Mouse (Mus musculus) CD4-positive helper T cell, adult 2 months (primary cell): Measurements from ENCODE around the gene Rnase4.

Experiments used
- DNase-seq: peaks from one replicate; pipeline ENCODE4 v3.0.0-alpha.2; 2012; ENCODE audit warnings: low read depth, missing footprints, low spot score

Gene Rnase4

DNA sequence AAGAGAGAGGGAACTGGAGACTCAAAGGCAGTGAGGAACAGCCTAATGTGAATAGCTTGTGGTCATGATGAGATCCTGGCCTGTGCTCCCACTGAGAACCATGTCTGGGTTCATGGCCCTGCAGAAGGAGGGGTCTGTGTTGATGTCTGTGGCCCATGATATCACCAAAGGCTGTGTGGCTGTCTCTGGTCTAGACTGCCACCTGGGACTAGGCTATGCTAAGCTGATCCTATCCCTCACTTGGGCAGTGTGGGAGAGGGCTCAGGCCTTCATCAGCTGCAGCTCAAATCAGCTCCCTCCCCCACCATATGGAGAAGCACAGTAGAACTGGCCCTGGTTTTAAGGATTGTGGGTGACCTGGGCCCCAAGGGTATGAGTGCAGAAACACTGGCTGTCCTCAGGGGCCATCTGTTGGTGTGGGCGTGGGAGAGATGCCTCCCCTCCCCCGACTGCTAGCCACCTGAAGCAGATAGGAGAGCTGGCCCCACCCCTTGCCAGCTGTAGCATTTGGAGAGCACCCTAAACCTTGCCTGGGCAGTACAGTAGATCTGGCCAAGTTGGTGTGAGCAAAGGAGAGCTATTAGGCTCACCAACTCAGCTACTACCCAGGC, 36.9 kb downstream of the Rnase4 start:
- no peak for DNase-seq

DNA sequence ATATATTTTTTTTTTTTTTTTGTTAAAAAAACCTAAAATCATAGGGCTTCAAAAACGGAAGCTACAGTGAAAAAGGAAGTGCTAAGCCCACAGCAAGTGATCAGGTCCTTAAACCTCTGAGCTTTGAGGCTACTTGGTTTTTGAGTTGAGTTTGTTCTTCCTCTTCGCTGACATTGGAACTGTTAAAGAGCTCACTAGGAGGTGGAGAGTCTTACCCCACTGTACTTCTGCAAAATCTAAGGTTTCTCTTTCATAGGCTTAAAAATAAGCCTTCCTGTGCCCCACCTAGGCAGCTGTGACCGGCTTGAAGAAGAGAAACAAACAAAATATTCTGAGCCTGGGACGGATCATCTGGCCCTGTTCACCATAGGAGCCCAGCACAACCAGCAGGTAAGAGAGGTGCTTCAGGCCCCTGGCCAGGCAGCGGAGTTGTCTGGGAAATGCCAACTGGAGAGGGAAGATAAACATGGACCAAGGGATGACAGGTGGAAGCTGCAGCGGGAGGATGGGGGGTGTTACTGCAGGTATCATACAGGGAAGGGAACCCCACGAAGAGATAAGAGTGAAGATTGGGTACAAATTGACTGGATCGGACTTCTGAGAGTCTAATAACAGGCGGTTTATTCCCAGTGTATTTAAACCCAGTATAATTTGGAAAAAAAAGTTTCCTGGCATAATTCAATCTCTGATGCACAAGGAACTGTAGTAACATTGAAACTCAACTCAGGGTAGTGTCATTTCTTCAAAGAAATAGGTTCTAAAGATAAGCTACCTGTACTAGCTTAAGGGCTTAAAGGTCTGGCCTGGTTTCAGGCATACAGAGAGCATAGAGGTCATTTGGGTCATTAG, 38.1 kb downstream of the Rnase4 start:
- no peak for DNase-seq

DNA sequence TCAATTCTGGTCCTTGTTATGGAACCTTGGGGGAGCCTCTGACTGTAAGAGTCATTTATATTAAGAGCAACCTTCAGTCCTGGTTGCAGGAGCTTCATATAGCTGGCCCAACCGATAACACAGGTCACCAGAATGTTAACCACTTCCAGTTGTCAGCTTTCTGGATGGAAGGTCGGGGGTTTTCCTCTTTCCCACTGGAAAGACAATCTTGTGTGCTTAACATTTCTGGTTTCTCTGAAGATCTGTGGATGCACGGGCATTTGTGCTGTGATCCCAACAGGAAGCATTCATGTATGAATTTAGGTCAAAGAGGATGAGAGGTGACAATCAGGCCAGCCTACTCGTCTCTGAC, 38.7 kb downstream of the Rnase4 start:
- no peak for DNase-seq

DNA sequence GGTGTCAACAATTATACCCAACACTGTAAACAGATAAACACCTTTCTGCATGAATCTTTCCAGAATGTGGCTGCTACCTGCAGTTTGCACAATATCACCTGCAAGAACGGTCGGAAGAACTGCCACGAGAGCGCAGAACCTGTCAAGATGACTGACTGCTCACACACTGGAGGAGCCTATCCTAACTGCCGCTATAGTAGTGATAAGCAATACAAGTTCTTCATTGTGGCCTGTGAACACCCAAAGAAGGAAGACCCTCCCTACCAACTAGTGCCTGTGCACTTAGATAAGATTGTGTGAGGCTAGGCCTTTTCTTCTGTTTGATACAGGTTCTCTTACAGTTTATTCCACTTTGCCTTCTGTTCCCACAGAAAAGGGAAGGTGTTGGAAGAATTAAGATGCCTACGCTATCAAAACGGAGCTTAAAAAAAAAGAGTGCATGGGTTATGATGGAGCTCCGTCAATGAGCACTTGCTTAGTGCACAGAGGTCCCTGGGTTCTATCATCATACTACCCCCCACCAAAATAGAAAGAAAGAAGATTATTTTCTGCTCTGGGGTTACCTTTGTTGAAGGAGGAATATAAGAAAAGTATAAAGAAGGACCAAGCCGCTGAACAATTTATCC, 39.6 kb downstream of the Rnase4 start:
- no peak for DNase-seq

DNA sequence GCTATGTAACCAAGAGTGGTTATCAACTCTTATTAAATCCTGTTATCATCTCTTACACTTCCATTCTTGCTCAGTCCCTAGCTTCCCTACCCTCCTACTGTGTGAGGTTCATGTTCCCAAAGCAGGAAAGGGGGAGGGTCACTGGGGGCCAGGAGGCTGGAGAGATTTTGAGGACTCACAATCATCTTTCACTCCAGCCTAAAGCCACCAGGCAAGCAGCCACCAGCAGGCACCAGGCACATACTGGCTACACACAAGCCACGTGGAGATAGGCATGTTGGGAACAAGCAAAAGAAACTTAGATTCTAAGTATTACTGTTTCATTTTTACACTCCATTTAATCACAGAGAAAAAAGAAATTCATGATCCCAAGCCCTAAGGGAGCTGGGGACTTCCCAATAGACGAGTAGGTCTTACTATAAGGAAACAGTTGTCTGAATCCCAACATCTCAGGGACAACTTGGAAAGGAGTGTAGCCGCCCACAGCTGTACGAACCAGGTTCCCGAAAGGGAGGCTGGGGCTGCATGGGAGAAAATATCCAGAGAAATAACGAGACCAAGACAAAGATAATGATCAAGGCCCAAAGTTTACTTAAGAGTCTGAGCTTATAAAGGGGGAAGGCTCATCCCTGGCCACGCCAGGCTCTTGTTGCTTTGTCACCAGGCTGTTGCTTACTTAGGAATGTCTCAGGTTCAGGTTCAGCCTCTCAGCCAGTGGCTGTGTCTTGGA, 40.4 kb downstream of the Rnase4 start:
- DNase-seq: no peak

DNA sequence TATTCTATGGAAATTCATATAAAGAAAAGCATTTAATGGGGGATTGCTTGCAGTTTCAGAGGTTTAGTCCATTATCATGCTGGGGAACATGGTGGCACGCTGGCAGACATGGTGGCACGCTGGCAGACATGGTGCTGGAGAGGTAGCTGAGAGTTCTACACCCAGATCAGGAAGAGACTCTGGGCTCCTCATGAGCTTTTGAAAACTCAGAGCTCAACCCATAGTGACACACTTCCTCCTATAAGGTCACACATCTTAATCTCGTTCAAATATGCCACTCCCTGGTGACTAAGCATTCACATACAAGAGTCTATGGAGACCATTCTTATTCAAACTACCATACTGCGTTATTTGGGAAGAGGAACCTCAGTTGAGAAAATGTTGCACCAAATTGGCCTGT, 41.5 kb downstream of the Rnase4 start:
- no peak for DNase-seq

DNA sequence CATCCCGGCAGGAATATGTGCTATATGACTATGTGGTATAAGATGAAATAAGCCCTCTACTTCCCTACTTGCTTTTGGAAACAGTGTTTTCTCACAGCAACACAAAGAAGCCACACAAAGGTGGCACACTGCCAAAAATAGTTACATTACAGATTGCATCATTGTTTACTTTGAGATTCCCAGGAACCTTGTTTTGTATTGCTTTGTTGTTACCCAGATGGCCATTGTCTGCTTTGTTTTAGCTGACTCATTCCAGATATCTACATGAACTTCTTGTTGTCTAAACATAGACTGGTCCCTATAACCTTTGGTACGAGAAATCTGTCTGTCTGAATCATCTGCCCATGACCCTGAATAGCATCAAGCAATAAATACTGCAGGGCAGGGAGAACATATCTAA, 49.5 kb downstream of the Rnase4 start:
- DNase-seq: no peak

DNA sequence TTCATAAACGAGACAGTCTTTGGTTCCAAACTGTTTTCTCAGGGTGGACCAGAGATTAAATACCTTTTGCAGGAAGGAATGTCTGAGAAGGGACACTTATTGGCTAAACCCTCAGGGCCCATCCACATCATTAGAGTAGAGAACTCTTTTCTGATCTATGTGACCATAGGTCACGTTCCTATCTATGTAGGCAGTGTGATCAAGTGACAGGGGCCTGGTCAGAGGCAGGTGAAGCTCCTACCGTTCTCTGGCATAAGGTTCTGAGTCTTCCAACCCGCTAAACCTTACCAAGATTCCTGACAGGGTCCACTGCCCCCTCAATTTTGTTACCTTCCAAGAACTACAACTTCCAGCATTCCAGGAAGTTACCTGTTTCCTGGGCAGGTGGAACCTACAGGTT, 51.2 kb downstream of the Rnase4 start:
- no peak for DNase-seq

DNA sequence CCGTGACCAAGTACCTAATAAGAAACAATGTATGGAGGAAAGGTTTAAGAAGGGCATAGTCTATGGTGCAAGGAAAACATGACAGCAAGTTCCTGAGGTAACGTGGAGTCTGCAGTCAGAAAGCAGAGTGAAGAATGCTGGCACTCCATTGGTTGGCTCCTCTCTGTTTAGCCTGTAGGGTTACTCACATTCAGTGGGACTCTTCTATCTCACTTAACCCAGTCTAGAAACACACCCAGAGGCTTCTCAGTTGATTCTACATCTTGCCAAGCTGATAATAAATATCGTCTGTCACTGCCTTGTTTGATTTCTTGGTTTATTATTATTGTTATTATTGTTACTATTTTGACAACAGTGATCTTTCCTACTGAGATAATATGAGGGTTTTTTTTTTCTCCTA, 51.7 kb downstream of the Rnase4 start:
- no peak for DNase-seq

DNA sequence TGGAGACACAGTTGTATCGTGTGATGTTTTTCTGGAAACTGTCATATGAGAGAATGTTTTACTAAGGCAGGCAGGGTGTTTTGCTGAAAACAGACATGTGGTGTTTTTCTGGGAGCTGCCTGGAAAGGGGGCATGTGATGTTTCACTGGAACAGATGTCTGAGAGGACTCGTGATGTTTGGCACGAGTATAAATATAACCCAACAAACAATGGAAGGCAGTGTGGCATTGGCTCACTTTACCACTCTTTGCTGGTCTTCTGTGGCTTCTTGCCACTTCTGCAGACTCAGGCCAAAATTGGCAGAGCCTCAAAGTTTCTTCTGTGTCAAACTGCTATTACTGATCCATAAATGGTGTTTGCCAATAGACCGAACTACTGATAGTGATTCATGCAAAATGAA, 52.4 kb downstream of the Rnase4 start:
- DNase-seq: no peak

DNA sequence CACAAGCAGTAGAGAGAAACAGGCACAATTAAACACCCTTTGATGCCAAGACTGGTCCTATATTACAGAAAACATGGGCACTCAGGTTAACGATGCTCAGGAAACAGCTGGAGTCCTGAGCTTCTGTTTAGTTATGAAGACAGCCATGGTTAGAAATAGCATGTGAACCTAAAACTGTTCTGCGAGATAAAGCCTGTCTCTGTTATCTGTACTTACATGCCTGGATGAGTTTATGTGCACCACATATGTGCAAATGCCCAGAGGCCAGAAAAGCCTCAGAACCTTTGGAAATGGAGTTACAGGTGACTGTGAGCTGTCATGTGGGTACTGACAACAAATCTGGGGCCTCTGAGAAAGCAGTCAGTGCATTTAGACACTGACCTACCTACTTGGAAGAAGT, 53.1 kb downstream of the Rnase4 start:
- no peak for DNase-seq

DNA sequence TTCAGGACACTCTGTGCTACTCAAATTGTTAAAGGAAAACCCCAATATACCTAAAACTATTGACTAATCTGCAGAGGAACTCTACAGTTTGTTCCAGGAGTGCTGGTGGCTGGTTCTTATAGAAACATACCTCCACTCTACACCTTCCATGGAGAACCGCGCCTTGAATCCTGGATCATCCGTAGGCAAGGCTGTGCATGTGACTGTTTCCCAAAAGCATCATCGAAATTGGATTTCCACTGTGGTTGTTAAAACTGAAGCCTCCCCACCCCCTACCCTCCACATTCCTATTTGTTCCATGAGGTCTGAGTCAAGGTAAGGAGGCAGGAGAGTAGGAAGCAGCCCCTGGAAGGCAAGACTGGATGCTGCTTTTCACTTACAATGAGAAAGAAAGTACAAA, 53.6 kb downstream of the Rnase4 start:
- DNase-seq: no peak

DNA sequence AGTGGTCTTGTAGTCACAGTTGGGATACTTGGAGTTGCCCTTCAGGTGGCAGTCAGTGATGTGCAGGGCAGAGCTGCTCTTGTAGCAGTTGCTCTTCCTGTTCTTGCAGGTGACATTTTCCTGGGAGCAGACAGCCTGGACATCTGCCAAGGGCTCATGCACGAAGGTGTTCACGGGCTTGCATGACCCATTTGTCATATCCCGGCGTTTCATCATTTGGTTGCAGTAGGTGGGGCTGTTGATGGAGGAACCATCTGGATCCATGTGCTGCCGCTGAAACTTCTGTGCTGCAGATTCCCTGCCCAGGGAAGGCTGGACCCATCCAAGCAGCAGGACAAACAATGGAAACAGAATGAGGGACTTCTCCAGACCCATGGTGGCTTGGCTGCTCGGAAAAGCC, 54.6 kb downstream of the Rnase4 start:
- no peak for DNase-seq

DNA sequence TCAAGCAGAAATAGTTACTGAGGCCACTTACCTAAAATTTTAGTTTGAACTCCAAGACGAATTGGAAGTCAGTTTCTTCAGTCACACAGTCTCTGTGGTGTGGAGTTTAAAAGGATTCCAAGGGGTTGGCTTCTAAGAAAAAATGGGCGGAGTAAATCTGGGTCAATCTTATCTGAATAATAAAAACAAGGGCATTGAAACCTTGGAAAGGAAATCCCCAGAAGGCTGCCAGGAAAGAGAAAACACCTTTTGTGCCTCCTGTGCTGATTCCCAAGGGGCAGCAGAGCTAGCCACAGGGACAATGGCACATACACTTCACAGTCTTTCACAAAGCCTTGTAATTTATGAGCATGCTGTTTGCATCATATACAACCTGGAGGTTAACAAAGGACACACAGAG, 55.8 kb downstream of the Rnase4 start, which contains the start of gene Rnase1:
Gene Rnase1, minus strand, starts transcription at position 101 of the 400 bp plus-strand sequence.
- no peak for DNase-seq

DNA sequence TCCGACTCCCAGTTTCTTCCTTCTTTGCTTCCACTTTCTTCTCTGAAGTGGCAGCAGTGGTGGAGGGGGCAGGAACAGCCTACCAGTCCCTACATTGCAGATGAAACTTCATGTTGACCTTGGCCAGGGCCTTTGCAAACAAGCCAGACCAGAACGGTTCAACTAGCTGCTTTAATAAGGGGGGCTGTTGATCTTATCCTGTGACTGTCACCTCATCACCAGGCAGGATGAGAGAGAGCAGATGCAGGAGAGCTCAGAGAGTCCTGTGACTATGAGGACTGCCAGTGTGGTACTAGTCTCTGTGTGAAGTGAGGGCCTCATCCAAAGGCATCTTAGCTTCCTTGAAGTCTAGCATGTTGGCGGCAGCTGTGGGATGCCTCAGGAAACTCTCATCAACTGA, 57.1 kb downstream of the Rnase4 start:
- no peak for DNase-seq

DNA sequence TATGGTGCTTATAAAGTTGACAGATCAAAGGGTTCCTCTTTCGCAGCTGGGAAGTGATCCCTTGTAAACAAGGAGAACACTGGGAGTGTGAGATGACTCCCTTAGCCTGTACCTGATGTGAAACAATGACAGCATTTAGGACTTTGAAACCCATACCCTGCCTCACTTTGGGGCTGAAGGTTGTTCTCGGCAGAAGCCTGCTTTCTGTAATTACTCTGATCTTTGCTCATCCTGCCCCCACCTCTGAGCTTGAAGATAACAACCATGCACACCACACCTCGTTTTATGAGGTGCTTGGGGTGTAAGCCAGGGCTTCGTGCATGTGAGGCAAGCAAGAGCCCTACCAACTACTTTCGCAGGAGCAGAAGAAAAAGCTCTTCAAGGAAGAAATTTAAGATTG, 58.3 kb downstream of the Rnase4 start:
- DNase-seq: no peak

DNA sequence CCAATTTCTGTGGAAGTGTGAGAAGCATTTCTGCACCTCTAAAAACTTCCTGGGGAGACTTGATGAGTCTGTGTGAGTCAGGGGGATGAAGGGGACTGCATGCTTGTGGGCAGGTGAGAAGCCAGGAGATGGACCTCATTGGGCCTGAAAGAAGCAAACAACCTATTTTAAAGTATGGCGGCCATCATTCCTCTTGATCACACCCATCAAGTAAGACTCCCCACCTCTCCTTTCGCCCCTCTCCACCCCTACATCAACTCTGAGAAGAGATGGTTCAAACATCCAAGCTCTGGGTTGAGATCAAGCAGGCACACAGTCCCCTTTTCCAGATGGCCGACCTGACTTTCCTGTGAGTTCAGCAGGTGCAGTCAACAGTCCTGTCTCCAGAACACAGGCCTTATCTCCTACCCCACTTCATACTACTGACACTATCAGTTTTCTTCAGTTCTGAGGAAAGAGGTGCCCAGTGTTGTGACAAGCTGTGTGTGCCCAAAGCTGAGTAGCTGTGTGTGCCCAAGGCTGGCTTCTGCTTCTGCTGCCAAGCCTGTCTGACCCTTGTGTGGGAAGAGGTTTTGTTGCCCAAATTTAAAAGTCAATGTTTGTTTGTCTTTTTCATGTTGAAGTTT, 59.4 kb downstream of the Rnase4 start:
- no peak for DNase-seq

DNA sequence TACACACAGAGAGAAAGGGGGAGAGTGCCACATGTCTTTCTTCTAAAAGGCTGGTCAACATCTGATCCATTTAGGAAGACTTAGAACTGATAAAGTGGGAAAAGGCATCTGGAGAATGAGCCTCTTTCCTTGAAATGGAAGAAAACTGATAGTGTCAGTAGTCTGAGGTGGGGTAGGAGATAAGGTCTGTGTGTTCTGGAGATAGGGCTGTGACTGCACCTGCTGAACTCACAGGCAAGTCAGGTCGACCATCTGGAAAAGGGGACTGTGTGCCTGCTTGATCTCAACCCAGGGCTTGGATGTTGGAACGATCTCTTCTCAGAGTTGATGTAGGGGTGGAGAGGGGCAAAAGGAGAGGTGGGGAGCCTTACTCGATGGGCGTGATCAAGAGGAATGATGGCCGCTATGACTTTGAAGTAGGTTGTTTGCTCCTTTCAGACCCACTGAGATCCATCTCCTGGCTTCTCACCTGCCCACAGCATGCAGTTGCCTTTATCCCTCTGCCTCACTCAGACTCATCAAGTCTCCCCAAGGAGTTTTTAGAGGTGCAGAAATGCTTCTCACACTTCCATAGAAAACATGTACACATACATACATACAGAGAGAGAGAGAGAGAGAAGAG, 61.5 kb downstream of the Rnase4 start:
- DNase-seq: no peak
